Mouse (Mus musculus): ENCODE data around the gene Gm13090. TPM values are rescaled to one million over a fixed set of nuclear protein-coding genes. Genes with fewer than 3 reads are reported as not detected.

Gene Gm13090
- not detected in 2 replicates for polyA plus RNA-seq (2021; fragmentation: Nextera tagmentation)
- long read RNA-seq, experiment 1, result 0 reads
- long read RNA-seq, experiment 2, result 0 reads

DNA sequence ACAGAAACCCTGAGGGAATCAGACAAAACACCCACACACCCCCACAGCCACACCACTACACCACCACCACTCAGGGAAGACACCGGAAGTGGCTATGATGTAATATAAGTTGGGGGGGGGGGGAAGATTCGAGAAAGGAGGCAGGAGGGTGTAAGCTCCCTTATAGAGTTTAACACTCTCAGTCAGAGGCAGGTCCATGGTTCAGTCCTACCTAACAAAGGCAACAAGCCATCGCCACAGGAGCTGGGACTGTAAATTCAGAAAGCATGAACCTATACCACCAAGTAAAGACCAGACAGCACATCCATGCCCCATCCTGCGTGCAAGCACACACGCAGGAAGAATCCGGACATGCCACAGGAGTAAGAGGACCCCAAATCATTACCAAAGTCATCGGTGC is at the start of gene Gm13090:
Gene Gm13090, plus strand, starts transcription at position 301 of the 400 bp plus-strand sequence.

DNA sequence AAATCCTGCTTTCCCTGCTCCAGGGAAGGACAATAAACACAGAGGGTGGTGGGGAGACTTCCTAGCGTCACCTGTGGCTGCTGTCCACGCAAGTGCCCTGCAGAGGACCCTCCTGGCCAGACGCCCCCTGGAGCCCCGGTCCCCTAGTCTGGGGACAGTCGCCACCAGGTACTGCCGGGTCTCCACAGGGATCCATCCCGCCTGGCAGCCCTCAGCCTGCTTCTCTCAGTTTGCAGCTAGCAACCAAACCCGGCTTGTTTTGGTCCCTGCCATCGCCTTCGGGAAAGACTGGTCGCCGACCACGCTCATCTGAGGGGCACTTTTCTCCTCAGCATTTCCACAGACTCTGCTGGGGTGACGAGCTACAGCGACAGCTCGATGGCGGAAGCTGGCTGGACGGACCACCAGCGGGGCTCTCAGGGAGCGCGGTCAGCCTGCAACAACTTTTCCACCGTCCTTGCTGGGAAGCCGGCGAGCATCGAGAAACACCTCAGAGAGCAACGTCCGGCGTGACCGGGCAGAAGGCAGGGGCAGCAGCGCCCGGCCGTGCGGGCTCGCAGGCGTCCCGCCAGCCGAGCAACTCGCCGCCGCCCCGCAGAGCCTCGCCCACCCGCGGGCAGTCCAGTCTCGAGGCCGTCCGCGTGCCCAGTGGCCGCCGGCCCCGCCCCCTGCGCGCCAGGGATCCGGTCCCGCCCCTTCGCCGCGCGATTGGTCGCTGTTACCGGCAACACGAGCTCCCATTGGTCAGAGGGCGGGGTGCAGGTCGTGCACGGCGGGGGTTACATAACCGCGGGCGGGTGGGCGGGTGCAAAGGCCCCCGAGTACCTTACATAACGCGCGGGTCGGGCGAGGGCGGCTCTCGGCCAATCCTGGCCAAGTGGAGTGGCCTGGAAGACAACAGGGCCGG is 45.1 kb upstream of the Gm13090 start, which contains the start of gene Per3:
Gene Per3, minus strand, starts transcription at position 629 of the 907 bp plus-strand sequence.

DNA sequence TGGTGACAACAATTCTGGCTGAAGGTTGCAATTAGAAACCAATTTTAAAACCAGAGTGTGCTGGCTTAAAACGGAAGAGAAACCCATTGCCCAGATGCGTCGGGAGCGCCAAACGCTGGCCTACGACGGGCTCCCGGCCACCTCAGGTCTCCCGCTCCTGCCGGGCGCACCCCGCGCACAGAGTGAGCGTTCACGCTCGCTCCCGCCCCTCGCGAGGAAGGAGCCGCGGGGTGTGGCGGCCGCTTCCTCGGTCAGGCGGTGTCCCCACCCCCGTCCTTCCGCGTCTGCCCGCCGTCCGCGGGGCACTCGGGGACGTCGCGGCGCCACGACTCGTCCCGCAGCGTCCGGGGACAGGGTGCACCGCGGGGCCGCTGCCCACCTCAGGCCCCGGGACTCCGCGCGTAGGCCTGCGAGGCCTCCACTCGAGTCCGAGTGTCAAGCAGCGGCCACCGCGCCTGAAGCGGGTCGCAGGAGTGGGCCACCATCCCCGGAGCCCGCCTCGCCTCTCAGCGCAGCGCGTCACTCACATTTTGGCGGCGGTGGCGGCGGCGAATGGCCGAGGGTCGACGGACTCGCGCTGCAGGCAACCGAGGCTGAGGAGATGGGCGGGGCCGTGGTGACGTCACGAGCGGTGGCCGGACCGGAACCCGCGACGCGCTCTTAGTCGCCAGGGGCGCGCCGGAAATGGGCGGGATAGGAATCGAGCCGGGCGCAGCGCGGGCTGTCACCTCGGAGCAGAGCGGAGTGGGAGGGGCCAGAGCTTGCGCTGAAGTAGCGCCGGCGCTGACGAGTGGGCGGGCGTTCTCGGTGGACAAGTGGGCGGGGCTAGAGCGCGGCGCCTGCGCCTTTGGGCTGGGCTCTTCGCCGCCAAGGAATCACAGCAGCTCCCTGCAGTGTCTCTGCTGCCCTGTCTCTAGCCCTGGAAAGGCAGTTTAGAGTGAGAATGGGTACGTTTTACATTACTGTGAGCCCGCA is 31.7 kb upstream of the Gm13090 start, which contains the start of gene Vamp3:
Gene Vamp3, minus strand, starts transcription at position 617 of the 975 bp plus-strand sequence.

Other genes with a start within 250 kb of the Gm13090 start
- 29.5 and 35.8 TPM in 2 replicates for gene Errfi1, start 235.7 kb upstream of the Gm13090 start, polyA plus RNA-seq (2021; fragmentation: Nextera tagmentation)
- gene Park7, start 175.1 kb upstream of the Gm13090 start, polyA plus RNA-seq (2021; fragmentation: Nextera tagmentation), result 607 and 618 TPM in 2 replicates
- 0.39 and 0.43 TPM in 2 replicates for gene Tnfrsf9, start 175.0 kb upstream of the Gm13090 start, polyA plus RNA-seq (2021; fragmentation: Nextera tagmentation)
- not detected in 2 replicates for gene Uts2, start 92.5 kb upstream of the Gm13090 start, polyA plus RNA-seq (2021; fragmentation: Nextera tagmentation)
- 10.8 and 17.7 TPM in 2 replicates for gene Per3, start 44.9 kb upstream of the Gm13090 start, polyA plus RNA-seq (2021; fragmentation: Nextera tagmentation)
- 29.0 and 33.1 TPM in 2 replicates for gene Vamp3, start 31.6 kb upstream of the Gm13090 start, polyA plus RNA-seq (2021; fragmentation: Nextera tagmentation)